Comparison of ENCODE assay signal across 25 mouse cellular contexts in the genomic region with DNA sequence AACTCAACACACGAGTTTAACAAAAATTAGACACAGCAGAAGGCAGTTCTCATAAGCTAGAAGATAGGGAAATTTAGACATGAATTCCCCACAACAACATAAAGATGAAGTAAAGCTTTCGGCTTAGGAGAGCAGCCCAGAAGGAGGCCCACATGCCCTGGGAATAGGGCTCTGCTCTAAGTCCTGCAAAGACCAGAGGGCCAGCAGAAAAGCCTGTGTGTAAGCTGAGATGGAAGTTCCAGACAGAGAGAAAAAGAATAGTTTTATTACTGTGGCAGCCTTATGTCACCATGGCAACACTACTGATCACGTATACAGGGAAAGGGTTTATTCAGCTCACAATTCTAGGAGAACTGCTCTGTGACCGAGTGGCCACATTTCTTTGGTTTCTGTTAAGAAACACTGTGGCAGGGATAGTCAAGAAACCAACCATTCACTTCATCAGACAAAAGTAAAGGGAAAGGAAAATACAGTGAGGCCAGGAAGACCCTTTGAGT.
A peak's percentile ranks its signal among the peaks of the same experiment; 100 is the strongest.
DNase-seq lines count a peak whose midpoint lies in the region; ATAC-seq and TF ChIP-seq lines count a peak whose summit lies in the region.
"Had no signal": no experiment of that assay in that cellular context is flagged by ENCODE, and none has a peak within 500 bp of the region (broad histone marks: within the 10 kb centered on the region; RNA-seq: fewer than 3 reads in every experiment).

No protein-coding gene starts in this region.

- ATAC-seq in hindbrain, embryonic 14.5 days (ENCODE audit: low FRiP score), result no peak
- no peak for ATAC-seq in hindbrain, embryonic 12.5 days (ENCODE audit: low FRiP score)
- ATAC-seq in limb, embryonic 13.5 days (ENCODE audit: low FRiP score, low read depth), result peak; percentile 36; the same call in 1 of the 2 replicates
- ATAC-seq: intestine, embryonic 15.5 days had no signal

- no peak for TF ChIP-seq POLR2A in brain, embryonic 14.5 days (IDR thresholded peaks at IDR 0.05; ENCODE audit: borderline replicate concordance, extremely low read depth, insufficient read depth, insufficient read length, poor library complexity, severe bottlenecking)

- H3K4me3 ChIP-seq in hindbrain, embryonic 14.5 days (replicated peaks; ENCODE audit: low read length), result no peak overlapping the region
- no peak overlapping the region for H3K4me3 ChIP-seq in hindbrain, embryonic 12.5 days
- no peak overlapping the region for H3K4me3 ChIP-seq in limb, embryonic 13.5 days
- no peak overlapping the region for H3K4me3 ChIP-seq in limb, embryonic 10.5 days
- H3K4me3 ChIP-seq: heart, adult 2 months; heart, embryonic 12.5 days; intestine, embryonic 15.5 days; liver, embryonic 15.5 days; lung, embryonic 15.5 days; midbrain, embryonic 12.5 days; myocyte; neural tube, embryonic 13.5 days had no signal

- DNase-seq in hindbrain, embryonic 14.5 days (ENCODE audit: low spot score), result peak; percentile 45
- DNase-seq in limb, embryonic 10.5 days (ENCODE audit: low spot score), result no peak
- DNase-seq in brain, adult 2 months (ENCODE audit: low read depth, low spot score), result peak; percentile 35
- DNase-seq in brain, embryonic 14.5 days (ENCODE audit: low read depth), result peak; percentile 54
- DNase-seq in frontal cortex, postnatal 25 days (ENCODE audit: low spot score in 2 of 2), result no peak
- DNase-seq in urinary bladder, adult 2 months (ENCODE audit: low spot score), result no peak
- DNase-seq: adrenal gland, postnatal 25 days; B cell, adult 2 months; cerebellum, adult 2 months; cerebellum, postnatal 14 days; heart, adult 2 months; kidney, adult 2 months; kidney, postnatal 36 days; layer of hippocampus, postnatal 36 days; left cerebral cortex, postnatal 4 days; thymus, postnatal 4 days had no signal

- 47% methylated on average over 4 of the region's 4 CpGs for WGBS in hindbrain, embryonic 14.5 days
- WGBS in hindbrain, embryonic 12.5 days, result 61% methylated on average over 4 of the region's 4 CpGs
- 45% methylated on average over 4 of the region's 4 CpGs for WGBS in limb, embryonic 13.5 days
- 85% methylated on average over 4 of the region's 4 CpGs for WGBS in limb, embryonic 10.5 days

- no peaks in the 10 kb centered on the region for H3K27me3 ChIP-seq in hindbrain, embryonic 14.5 days (ENCODE audit: control insufficient read depth, insufficient read depth, low read length)
- H3K27me3 ChIP-seq in hindbrain, embryonic 12.5 days, result no peaks in the 10 kb centered on the region
- no peaks in the 10 kb centered on the region for H3K27me3 ChIP-seq in limb, embryonic 13.5 days
- H3K27me3 ChIP-seq in limb, embryonic 10.5 days (ENCODE audit: low read depth, poor library complexity, severe bottlenecking), result no peaks in the 10 kb centered on the region
- H3K27me3 ChIP-seq: heart, embryonic 12.5 days; intestine, embryonic 15.5 days; liver, embryonic 15.5 days; lung, embryonic 15.5 days; midbrain, embryonic 12.5 days; neural tube, embryonic 13.5 days had no signal

- H3K27ac ChIP-seq in hindbrain, embryonic 14.5 days, result no peak overlapping the region
- no peak overlapping the region for H3K27ac ChIP-seq in hindbrain, embryonic 12.5 days
- H3K27ac ChIP-seq in limb, embryonic 13.5 days, result no peak overlapping the region
- no peak overlapping the region for H3K27ac ChIP-seq in limb, embryonic 10.5 days
- H3K27ac ChIP-seq: heart, adult 2 months; intestine, embryonic 15.5 days; liver, embryonic 15.5 days; lung, embryonic 15.5 days; midbrain, embryonic 12.5 days; neural tube, embryonic 13.5 days had no signal

- no peaks in the 10 kb centered on the region; the same call in 1 of the 2 replicates for H3K4me1 ChIP-seq in hindbrain, embryonic 14.5 days (replicated peaks; ENCODE audit: control insufficient read depth, insufficient read depth, low read length)
- H3K4me1 ChIP-seq in hindbrain, embryonic 12.5 days, result 0 out of 2 replicates have a peak, but pooled peaks cover 4% of the 10 kb centered on the region
- H3K4me1 ChIP-seq in limb, embryonic 13.5 days, result peaks cover 10% of the 10 kb centered on the region; the same call in 1 of the 2 replicates
- H3K4me1 ChIP-seq in limb, embryonic 10.5 days, result no peaks in the 10 kb centered on the region
- H3K4me1 ChIP-seq: heart, embryonic 12.5 days; intestine, embryonic 15.5 days; liver, embryonic 15.5 days; lung, embryonic 15.5 days had no signal

- H3K36me3 ChIP-seq in hindbrain, embryonic 14.5 days (replicated peaks; ENCODE audit: control insufficient read depth, insufficient read depth), result no peaks in the 10 kb centered on the region
- H3K36me3 ChIP-seq in hindbrain, embryonic 12.5 days, result no peaks in the 10 kb centered on the region
- H3K36me3 ChIP-seq in limb, embryonic 13.5 days, result no peaks in the 10 kb centered on the region
- no peaks in the 10 kb centered on the region for H3K36me3 ChIP-seq in limb, embryonic 10.5 days
- H3K36me3 ChIP-seq: heart, embryonic 12.5 days; intestine, embryonic 15.5 days; liver, embryonic 15.5 days; lung, embryonic 15.5 days; midbrain, embryonic 12.5 days; neural tube, embryonic 13.5 days had no signal

- H3K4me2 ChIP-seq in hindbrain, embryonic 14.5 days (replicated peaks), result no peak overlapping the region
- H3K4me2 ChIP-seq in hindbrain, embryonic 12.5 days (replicated peaks), result no peak overlapping the region
- no peak overlapping the region for H3K4me2 ChIP-seq in limb, embryonic 13.5 days (replicated peaks)
- H3K4me2 ChIP-seq: heart, embryonic 12.5 days; intestine, embryonic 15.5 days; liver, embryonic 15.5 days; lung, embryonic 15.5 days; midbrain, embryonic 12.5 days; neural tube, embryonic 13.5 days had no signal

- no peak overlapping the region for H3K9ac ChIP-seq in hindbrain, embryonic 14.5 days
- no peak overlapping the region for H3K9ac ChIP-seq in hindbrain, embryonic 12.5 days
- no peak overlapping the region for H3K9ac ChIP-seq in limb, embryonic 13.5 days
- H3K9ac ChIP-seq: heart, embryonic 12.5 days; intestine, embryonic 15.5 days; liver, embryonic 15.5 days; lung, embryonic 15.5 days; midbrain, embryonic 12.5 days; neural tube, embryonic 13.5 days had no signal

- TF ChIP-seq CTCF in brain, embryonic 14.5 days (IDR thresholded peaks at IDR 0.05; ENCODE audit: borderline replicate concordance, extremely low read depth, insufficient read depth, insufficient read length), result no peak

- no peaks in the 10 kb centered on the region for H3K9me3 ChIP-seq in hindbrain, embryonic 14.5 days (ENCODE audit: control insufficient read depth, low read length)
- H3K9me3 ChIP-seq in hindbrain, embryonic 12.5 days (replicated peaks), result no peaks in the 10 kb centered on the region
- no peaks in the 10 kb centered on the region for H3K9me3 ChIP-seq in limb, embryonic 13.5 days
- H3K9me3 ChIP-seq in limb, embryonic 10.5 days (replicated peaks), result no peaks in the 10 kb centered on the region
- H3K9me3 ChIP-seq: heart, embryonic 12.5 days; intestine, embryonic 15.5 days; liver, embryonic 15.5 days; lung, embryonic 15.5 days; midbrain, embryonic 12.5 days; neural tube, embryonic 13.5 days had no signal

Comparison
In these comparisons a context has a peak if more than half of its experiments do, and no peak if none do; other contexts are left out.
1. DNase-seq: peak in hindbrain, embryonic 14.5 days (single experiment), brain, adult 2 months (single experiment) and brain, embryonic 14.5 days (single experiment); none in limb, embryonic 10.5 days (single experiment), frontal cortex, postnatal 25 days (0 of 2) and urinary bladder, adult 2 months (single experiment).